Mouse (Mus musculus): Measurements from ENCODE around the gene Zfp326. TPM values are rescaled to one million over a fixed set of nuclear protein-coding genes. Genes with fewer than 3 reads are reported as not detected.

The Zfp326 gene
- total RNA-seq (2021): 10 to 100 TPM; 47.2 to 51.6 TPM
- long read RNA-seq, experiment 1, partial matches to known transcripts: 1 of 4 reads
- long read RNA-seq, experiment 1, other reads (novel, unspliced or antisense): 3 of 4 reads
- long read RNA-seq, experiment 2, partial matches to known transcripts: 2 of 9 reads
- long read RNA-seq, experiment 2, other reads (novel, unspliced or antisense): 4 of 9 reads

GRCm38 (mm10) chr5:105876068-105876924, at the start of gene Zfp326:
Zfp326 (plus strand) TSS chr5:105876565.
- peak; percentile 84 to 89 for DNase-seq (ENCODE audit: low spot score in 2 of 2)

DNA sequence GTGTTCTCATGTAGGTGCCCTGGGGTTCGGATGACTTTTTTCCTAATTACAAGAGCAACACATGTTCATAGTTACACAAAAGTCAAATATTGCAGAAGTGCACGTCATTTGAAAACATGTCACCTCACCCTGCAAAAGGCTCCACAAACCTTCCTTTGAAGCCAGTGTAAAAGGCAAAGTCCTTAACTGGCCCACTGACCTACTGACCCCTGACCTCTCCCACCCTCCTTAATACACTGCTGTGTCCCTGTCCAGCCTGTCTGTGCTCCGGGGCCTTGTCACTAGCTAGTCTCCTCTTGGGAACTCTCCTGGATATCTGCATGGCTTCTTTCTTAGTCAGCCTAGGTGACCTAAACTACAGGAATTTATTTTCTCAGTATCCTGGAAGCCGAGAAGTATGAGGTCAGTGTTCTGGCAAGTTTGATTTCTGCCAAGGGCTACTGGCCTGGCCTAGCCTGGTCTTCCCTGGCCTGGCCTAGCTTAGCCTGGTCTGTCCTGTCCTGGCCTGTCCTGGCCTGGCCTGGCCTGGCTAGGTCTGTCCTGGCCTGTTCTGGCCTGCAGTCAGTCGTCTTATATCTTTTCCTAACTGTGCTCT, 49.4 kb upstream of the Zfp326 start:
- no peak for DNase-seq (ENCODE audit: low spot score in 2 of 2)

- no peak for DNase-seq (ENCODE audit: low spot score in 2 of 2)
These were observed 48.3 kb upstream of the Zfp326 start for GRCm38 (mm10) chr5:105828050-105828449.

DNA sequence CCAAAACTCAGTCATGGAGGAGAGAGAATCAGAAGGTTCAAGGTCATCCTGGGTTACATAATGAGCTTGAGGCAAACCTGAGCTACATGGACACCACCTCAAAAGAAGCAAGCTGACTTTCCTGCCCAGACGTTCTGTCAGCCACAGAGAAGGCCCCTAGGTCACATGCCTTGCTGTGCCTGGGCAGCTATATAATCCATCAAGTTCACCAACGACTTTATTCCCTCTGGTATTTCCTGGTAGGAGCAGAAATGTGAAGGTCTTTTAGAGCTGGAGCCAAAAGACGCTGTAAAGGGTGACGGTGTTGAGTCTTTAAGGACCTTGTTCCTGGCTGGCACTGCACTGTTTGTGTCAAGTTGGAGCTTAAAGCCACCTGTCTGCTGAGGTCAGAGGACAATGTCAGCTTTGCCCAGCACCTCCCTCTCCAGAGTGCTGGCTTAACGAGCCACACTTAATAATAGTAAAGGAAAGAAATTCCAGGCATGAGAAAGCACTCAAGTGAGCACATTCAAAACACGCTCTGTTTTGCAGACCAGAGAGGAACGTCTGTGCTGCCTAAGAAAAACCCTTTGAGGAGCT, 47.3 kb upstream of the Zfp326 start:
- no peak for DNase-seq (ENCODE audit: low spot score in 2 of 2)

DNA sequence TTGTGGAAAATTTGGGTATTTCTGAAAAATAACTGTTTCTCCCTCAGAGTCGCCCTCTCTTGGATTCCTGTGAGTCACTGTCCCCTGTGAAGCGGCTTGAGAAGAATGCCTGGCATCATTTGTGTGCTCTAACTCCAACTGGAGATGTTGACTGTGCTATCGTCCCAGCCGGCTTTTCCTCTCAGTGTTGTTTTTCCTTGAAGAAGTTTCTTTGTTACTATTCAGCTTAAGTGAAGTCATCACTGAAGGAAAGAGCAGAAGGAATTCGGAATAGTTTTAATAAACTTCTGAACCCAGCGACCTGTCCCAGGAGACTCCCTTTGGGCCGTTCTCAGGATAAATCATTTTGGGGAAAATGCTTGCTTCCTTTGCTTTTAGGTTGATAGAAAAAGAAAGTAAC, 44.2 kb upstream of the Zfp326 start:
- DNase-seq (ENCODE audit: low spot score in 2 of 2): no peak

DNA sequence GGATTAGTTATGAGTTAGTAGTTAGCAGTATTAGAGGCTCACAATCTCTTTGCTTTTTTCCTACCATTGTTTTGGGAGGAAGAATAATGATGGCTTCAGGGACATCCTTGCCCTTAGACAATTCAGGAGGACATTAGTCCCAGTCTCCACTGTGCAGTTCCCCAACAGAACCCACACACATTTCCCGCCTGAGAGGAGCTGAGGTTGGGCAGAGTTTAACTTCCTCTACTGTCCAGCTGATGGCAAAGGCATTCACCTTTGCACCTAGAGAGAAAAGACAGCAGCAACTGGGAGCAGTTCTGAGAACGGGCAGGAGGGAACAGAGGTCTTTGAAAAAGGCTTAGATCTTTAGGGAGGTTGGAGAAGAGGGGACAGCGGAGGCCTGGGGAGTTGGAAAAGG, 42.4 kb upstream of the Zfp326 start:
- DNase-seq (ENCODE audit: low spot score in 2 of 2): no peak

DNA sequence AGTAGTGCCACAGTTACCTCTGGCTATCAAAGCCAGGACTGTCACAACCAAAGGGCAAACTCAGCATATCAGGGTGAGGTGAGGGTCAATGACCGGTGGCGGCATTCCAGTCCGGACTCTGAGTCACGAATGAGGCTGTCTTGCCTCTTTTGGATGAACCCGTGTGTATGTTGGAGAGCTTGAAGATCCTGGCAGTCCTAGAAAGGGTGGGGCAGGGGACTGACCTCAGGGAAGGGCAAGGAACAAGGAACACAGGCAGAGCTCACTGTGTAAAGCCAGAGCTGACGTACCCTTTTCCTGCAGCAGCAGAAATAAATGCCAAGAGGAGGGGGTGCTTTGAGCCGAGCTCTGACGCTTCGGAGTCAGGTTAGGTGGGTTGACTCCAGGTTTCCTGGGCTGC, 40.4 kb upstream of the Zfp326 start:
- DNase-seq (ENCODE audit: low spot score in 2 of 2): no peak

GRCm38 (mm10) chr5:105839740-105840310, 36.5 kb upstream of the Zfp326 start:
- no peak for DNase-seq (ENCODE audit: low spot score in 2 of 2)

DNA sequence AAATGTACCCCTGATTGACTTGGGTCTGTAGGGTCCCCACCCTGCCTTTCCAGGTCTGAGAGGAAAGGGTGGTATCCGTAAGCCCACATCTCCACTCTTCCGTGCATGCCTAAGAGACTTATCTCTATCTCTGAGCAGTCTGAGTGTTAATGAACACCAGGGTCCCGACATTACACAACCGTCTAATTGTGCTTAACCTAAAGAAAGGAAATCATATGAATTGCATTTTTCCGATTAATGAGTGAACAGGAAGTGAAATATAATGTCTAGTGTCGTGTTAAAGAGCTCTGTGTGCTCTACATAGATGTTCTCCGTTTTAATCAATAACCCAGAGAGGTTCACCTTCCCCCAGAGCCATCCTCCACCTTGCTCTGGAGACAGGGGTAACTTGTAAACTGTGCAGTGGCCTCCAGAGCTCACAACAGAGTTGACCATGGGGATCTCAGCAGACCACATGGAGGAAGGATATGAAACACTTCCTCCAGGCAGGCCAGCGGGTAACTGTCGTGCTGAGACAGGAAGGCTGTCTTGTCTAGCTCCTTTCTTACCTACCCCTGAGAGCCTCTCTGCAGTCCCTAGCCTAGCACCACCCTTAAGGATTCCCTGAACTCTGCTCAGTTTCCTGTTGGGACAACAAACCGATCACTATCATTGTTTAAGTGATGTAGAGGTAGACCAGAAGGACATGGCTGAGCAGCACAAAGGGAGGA, 32.2 kb upstream of the Zfp326 start:
- no peak for DNase-seq (ENCODE audit: low spot score in 2 of 2)

GRCm38 (mm10) chr5:105845041-105845440, 31.3 kb upstream of the Zfp326 start:
- DNase-seq (ENCODE audit: low spot score in 2 of 2): no peak

DNA sequence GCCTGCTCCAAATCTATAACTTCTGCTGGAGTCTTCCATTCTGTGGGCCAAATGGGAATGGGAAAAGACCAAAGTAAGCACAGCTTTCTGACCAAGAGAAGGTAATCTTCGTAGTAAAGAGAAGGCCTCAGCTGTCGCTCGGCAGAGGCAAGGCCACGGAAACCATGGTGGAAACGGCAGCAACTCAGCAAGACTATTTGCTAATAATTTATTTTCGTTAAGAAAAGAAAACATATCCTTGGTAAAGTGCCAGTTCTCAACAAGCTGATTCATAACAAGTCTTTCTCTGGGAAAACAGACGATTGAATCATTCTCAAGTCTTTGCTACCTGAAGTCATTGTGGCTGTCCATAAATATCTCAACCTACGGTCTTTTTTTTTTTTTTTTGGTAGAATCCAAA, 28.6 kb upstream of the Zfp326 start:
- no peak for DNase-seq (ENCODE audit: low spot score in 2 of 2)

- DNase-seq (ENCODE audit: low spot score in 2 of 2): no peak
These were observed 27.1 kb upstream of the Zfp326 start for GRCm38 (mm10) chr5:105849222-105849621.

- no peak for DNase-seq (ENCODE audit: low spot score in 2 of 2)
These were observed 26.7 kb upstream of the Zfp326 start for GRCm38 (mm10) chr5:105849643-105850042.

DNA sequence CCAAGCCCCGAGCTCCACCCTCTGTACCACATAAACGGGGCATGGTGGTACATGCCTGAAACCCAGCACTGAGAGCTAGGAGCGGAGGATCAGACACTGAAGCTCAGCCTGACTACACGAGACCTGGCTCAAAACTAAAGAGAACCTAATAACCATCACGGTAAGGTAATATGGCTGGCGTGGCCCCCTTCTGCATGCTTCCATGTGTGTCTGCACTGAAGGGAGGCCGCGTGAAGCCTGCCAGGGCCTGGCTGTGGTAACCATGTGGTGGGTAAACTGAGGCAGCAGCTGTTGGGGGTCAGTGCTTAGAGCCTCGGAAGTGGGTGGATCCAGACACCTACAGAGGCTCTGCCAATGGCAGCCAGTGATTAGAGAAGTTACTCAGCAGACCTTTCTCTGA, 23.1 kb upstream of the Zfp326 start:
- no peak for DNase-seq (ENCODE audit: low spot score in 2 of 2)

- DNase-seq (ENCODE audit: low spot score in 2 of 2): no peak
These were observed 18.9 kb upstream of the Zfp326 start for GRCm38 (mm10) chr5:105857486-105857885.

- DNase-seq (ENCODE audit: low spot score in 2 of 2): peak in 1 of 2 experiments; percentile 24
These were observed 17.3 kb upstream of the Zfp326 start for GRCm38 (mm10) chr5:105858754-105859694.

DNA sequence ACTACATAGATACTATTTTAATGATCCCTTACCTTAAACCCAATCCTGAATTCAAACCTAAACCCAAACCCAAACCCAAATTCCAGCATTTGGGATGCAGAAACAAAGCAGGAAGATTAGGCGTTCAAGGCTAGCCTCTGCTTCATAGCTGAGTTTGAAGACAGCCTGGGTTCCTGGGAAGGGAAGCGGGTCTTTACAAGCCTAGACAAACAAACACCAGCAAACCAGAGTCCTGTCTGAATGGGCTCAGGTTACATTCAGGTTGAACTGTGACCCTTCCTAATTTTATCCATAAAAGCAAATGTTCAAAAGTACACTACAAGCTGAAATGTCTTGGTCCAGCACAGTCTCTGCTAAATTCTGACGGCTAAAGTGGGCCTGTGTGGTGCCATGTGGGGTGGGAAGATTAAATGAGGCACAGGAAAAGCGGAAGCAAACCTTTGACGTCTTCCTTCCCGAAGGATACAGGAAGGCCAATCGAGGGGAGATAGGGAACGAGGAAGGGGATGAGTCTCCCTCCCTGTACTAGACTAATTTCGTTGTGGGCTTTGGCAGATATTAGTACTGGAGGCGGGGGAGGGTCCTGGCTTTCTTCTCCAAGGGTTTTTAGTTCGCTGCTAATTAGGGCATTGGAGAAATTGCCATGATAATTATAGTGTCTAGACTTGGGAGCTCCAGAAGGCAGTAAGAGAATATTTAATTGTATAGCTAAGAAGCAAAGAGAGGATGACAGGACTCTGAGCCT, 16.5 kb upstream of the Zfp326 start:
- DNase-seq (ENCODE audit: low spot score in 2 of 2): no peak

DNA sequence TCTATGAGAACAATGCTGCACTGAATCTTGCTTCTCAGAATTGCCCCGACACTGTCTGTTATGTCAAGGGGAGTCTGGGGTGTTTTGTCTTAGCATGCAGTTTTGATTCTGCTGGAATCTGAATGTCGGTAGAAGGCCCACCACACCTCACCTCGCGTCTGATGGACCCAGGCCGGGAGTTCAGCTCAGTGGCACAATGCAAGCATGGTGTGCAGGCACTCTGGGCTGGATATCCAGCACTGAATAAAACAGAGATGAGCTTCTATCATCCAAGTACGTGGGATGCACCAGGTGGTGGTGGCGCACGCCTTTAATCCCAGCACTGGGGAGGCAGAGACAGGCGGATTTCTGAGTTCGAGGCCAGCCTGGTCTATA, 15.9 kb upstream of the Zfp326 start:
- DNase-seq (ENCODE audit: low spot score in 2 of 2): no peak

GRCm38 (mm10) chr5:105861616-105862015, 14.7 kb upstream of the Zfp326 start:
- DNase-seq (ENCODE audit: low spot score in 2 of 2): no peak
